Mouse (Mus musculus) heart, postnatal 0 days (tissue): Measurements from ENCODE around the gene Fgd6.

Source experiments
- CTCF ChIP-seq: IDR thresholded peaks from 2 replicates; pipeline ENCODE4 v1.5.1; 2016; ENCODE audit warnings: antibody characterized with exemption, control low read depth, low read depth
- EP300 ChIP-seq: IDR thresholded peaks from 2 replicates; pipeline ENCODE4 v1.6.1; 2016; ENCODE audit warnings: antibody characterized with exemption, low read depth

DNA sequence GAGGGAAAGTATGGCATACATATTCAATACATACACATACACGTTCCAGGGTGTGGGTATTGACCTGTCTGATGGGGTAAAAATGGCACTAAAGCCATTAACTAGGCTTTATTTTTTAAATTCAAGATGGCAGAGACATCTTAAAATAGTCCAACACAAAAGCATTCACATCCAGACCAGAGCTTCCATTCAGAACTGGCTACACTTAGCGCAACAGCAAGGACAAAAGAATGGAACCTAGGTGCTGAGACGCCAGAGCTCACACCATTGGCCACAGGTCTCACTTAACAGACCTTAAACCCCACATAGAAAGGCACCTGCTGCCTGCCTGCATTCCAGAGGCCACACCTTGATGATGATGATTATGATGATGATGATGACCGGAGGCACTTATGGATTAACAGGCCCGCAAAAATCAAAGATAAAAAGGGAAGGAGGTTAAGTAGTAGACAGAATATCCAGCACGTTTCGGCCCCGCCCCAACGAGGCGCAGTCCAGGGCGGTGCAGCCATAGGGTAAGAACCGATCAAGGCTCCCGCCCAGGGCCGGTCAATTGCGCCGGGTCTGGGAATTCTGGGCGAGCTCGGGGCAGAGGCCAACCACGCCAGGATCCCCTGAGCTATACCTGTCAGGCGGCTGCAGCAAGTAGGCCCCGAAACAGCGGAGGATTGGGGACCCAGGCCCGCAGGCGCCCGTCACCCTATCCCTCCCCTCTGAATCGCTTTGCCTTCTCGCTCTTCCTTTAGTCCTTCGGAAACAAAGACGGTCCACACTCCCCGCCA lies 734 bp upstream of the Fgd6 start:
- no peak for TF ChIP-seq CTCF
- no peak; the same call in 1 of the 2 replicates for TF ChIP-seq EP300
